Comparison of ENCODE assay signal across 8 mouse cellular contexts in the genomic region with DNA sequence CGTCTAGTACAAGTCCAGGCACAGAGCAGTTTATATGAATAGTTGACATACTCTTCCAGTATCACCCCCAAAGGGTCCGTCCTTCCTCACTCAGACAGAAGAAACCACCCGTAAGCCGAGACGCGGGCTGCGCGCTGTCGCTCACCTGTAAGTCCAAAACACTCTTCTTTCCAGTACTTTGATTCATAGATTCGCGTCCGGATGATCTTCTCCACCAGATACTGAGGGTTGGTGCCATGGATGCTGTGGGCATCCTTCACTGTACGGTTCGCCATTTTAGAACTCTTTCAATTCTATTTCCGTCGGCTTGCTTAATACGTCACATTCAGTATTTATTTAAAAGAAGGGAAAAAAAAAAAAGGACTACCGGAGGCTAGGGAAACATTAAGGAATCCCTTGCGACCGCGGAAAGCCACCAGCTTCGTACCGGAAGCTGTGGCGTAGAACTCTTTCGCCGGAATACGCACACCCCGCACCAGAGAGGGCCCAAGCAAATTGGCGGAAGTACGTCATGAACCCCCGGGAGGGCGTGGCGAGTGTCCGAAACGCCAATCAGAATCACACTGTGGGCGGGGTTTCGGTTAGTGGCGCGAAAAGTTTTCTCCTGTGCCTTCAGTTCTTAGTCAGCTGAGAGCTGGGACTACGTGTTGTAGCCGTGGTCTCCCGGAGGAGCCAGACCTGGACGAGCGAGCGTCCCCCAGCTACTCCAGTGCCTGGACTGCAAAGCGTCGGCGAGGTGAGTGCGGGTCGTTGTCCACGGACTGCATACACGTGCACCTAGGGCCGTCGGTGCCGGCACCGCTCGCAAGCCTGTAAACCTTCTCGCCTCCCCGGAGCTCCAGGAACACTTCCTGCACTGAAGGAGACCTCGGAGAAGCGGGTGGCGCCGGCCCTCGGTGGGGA. TPM values are rescaled to one million over a fixed set of nuclear protein-coding genes. Genes with fewer than 3 reads are reported as not detected.
A peak's percentile ranks its signal among the peaks of the same experiment; 100 is the strongest.
DNase-seq lines count a peak whose midpoint lies in the region; ATAC-seq lines count a peak whose summit lies in the region.

A gene (minus strand): TSS at position 497 of the 903 bp plus-strand sequence.
A gene (plus strand): TSS at position 584 of the 903 bp plus-strand sequence.

- peaks cover 18% of the 10 kb centered on the region for H3K36me3 ChIP-seq in hindbrain, embryonic 15.5 days

- peak; percentile 97 for DNase-seq in T-cell, adult 2 months (ENCODE audit: low spot score)
- peak; percentile 97 for DNase-seq in cerebellum, postnatal 36 days
- peak; percentile 97 to 99 for DNase-seq in frontal cortex, postnatal 36 days (ENCODE audit: low spot score in 2 of 2)
- peak; percentile 93 for DNase-seq in left cerebral cortex, adult 11 months (ENCODE audit: low spot score)
- DNase-seq in lung, postnatal 4 days = peak; percentile 97 to 98
- peak; percentile 93 for DNase-seq in retina, postnatal 7 days (ENCODE audit: low read depth, low spot score)
- DNase-seq in urinary bladder, adult 2 months (ENCODE audit: low spot score) = peak; percentile 87

- under 1% methylated on average over 64 of the region's 64 CpGs for WGBS in hindbrain, embryonic 15.5 days

- H3K9ac ChIP-seq in hindbrain, embryonic 15.5 days = peak within 1 kb of the TSS; percentile 61

- H3K27ac ChIP-seq in hindbrain, embryonic 15.5 days (replicated peaks) = peak within 1 kb of the TSS; percentile 78

- peaks cover 25% of the 10 kb centered on the region for H3K4me1 ChIP-seq in hindbrain, embryonic 15.5 days (replicated peaks)

- H3K4me2 ChIP-seq in hindbrain, embryonic 15.5 days = peak within 1 kb of the TSS; percentile 90

- peak within 1 kb of the TSS; percentile 79 for H3K4me3 ChIP-seq in hindbrain, embryonic 15.5 days

- H3K27me3 ChIP-seq in hindbrain, embryonic 15.5 days = no peaks in the 10 kb centered on the region

- ATAC-seq in hindbrain, embryonic 15.5 days (ENCODE audit: low FRiP score, low read depth) = peak; percentile 99

- H3K9me3 ChIP-seq in hindbrain, embryonic 15.5 days = no peaks in the 10 kb centered on the region

RNA-seq across cellular contexts. Expression of the first gene that starts in this region (rescaled TPM):
- 74.4 and 77.3 TPM in 2 replicates for polyA plus RNA-seq in hindbrain, embryonic 15.5 days (2015; fragmentation: Nextera tagmentation; extraction: Ambion mirVana)
- polyA plus RNA-seq in urinary bladder, adult 2 months (2012; rRNA removed) = 29.1 and 30.9 TPM in 2 replicates

RNA-seq across cellular contexts. Expression of the second gene that starts in this region (rescaled TPM):
- 1.6 and 2.9 TPM in 2 replicates for polyA plus RNA-seq in hindbrain, embryonic 15.5 days (2015; fragmentation: Nextera tagmentation; extraction: Ambion mirVana)
- 0.27 and 0.34 TPM in 2 replicates for polyA plus RNA-seq in urinary bladder, adult 2 months (2012; rRNA removed)

Comparison
In these comparisons a context has a peak if more than half of its experiments do, and no peak if none do; other contexts are left out.
1. Peak in every context shown above with its lines: DNase-seq, ATAC-seq, H3K4me3 ChIP-seq and H3K27ac ChIP-seq.